Mouse (Mus musculus) lung, adult 18-20 months (tissue): ENCODE measurements around the gene Gli2.

Source experiments
- DNase-seq, 2 experiments: peaks; one replicate each; pipeline ENCODE4 v3.0.0; 2022; ENCODE audit warnings: mixed read lengths in 2 of 2

The Gli2 gene

DNA sequence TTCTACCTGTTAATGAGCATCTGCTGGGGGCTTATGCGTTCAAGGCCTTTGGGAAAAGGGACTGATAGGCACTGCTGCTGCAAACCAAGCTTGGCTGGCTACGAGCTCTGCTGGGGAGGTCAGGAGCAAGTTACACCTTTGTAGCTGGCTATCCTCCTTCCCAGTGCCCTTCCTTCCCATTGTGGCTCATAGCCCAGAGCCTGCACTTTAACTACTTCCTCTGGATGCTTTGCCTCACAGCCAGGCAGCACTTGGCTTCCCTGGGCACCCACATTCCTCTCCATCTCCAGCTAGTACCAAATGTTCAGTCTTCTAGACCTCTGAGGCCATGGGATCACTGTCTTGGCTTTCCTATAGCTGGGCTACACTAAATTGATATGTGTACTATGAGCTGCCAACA, 263.5 kb downstream of the Gli2 start:
- no peak for DNase-seq

DNA sequence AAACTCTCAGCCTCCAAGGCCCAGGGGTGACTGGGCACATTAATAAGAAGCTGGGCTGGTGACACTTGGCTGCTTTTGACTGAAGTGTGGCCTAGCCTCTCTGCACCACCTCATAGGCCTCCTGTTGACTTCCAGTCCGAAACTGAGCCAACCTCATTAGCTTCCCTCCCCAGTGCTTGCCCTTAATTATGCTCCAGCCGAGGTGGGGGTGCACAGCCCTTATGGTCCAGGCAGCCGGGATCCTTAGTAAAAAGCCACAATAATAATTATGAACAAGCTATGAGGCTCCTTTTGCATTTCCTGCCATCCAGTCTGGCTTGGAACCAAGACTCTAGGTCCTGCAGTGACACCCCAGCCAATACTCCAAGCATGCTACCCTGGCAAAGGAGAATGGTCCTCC, 264.0 kb downstream of the Gli2 start:
- no peak for DNase-seq

DNA sequence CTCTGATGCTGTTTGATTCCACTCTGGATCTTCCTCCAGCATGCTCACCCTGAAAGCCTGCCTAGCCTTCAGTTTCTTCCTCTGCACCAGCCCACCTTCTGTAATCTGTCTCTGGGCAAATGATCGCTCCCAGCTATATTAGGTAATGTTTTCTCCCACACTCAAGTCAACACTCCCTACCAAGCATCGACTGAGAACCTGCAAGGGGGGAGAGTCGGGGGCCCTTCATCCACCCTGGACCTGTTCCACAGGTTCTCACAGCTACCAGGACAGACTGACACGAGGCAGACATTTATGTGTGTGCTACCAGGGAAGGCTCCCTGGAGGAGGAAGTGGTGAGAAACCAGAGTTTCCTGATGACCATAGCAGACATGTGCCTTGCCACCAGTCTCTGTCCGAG, 264.6 kb downstream of the Gli2 start:
- DNase-seq = peak in 1 of 2 experiments; percentile 7

DNA sequence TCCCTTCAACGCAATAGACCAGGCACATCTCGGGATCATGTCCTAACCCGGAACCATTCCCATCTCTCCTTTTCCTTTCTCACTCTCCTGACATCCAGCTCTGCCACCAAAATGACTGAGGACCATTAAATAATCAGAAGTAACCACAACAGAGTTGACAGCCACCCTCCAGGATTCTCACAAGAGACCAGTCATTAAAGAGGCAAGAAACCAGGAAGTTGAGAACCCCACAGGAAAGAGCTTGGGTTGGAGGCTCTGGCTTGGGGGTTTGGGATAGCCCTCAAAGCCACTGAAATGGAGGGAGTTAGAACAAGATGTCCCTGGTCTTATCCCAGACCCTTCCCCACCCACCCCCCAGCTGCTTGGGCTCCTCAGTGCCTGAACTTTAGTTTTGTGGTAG, 265.9 kb downstream of the Gli2 start:
- no peak for DNase-seq
